Mouse (Mus musculus) layer of hippocampus, postnatal 14 days (tissue): ENCODE measurements around the gene Dna2. TPM values are rescaled to one million over a fixed set of nuclear protein-coding genes. Genes with fewer than 3 reads are reported as not detected.

Experiments
- total RNA-seq, 2 experiments: library from RNA; stranded (reverse); gene quantifications; 2 replicates each; pipeline ENCODE4 v1.2.3; 2021

Dna2 gene
- total RNA-seq, 2 experiments from 2014 or later = 1.8 to 2.1 TPM

Other genes starting within 250 kb of the Dna2 start
- 1 to 10 TPM; 3.2 to 4.2 TPM for gene Stox1, start 220.9 kb upstream of the Dna2 start, total RNA-seq
- 10 to 100 TPM; 64.6 to 68.3 TPM for gene Ccar1, start 154.7 kb upstream of the Dna2 start, total RNA-seq
- 10 to 100 TPM; 49.3 to 51.1 TPM for gene Tet1, start 38.0 kb upstream of the Dna2 start, total RNA-seq
- 10 to 100 TPM; 41.3 to 45.0 TPM for gene Slc25a16, start 26.4 kb upstream of the Dna2 start, total RNA-seq
- gene Rufy2, start 33.2 kb downstream of the Dna2 start, total RNA-seq = 10 to 100 TPM; 68.9 to 74.6 TPM
- 10 to 100 TPM; 31.0 to 39.5 TPM for gene Hnrnph3, start 77.2 kb downstream of the Dna2 start, total RNA-seq
- gene Pbld2, start 77.3 kb downstream of the Dna2 start, total RNA-seq = 1 to 10 TPM; 1.8 to 3.0 TPM
- under 1 TPM; 0.21 to 0.48 TPM for gene Pbld1, start 113.1 kb downstream of the Dna2 start, total RNA-seq
- gene Atoh7, start 152.6 kb downstream of the Dna2 start, total RNA-seq = 1 to 10 TPM; 1.3 to 2.7 TPM